Mouse (Mus musculus): ENCODE measurements around the gene Glipr2. TPM values are rescaled to one million over a fixed set of nuclear protein-coding genes. Genes with fewer than 3 reads are reported as not detected.

Gene Glipr2
- total RNA-seq, 1 experiment from 2014 or later: 16.3 TPM

GRCm38 (mm10) chr4:43969373-43969772 is 12.2 kb downstream of the Glipr2 start:
- ATAC-seq (replicated peaks; ENCODE audit: low read depth, poor library complexity, severe bottlenecking): no peak

- no peak for ATAC-seq (replicated peaks; ENCODE audit: low read depth, poor library complexity, severe bottlenecking)
These were observed 13.5 kb downstream of the Glipr2 start for GRCm38 (mm10) chr4:43970393-43971330.

- 0 out of 2 replicates have a peak, but pooled peaks have one; percentile 3 for ATAC-seq (replicated peaks; ENCODE audit: low read depth, poor library complexity, severe bottlenecking)
These were observed 14.4 kb downstream of the Glipr2 start for GRCm38 (mm10) chr4:43971541-43972136.

GRCm38 (mm10) chr4:43972137-43972591 is 15.0 kb downstream of the Glipr2 start:
- ATAC-seq (replicated peaks; ENCODE audit: low read depth, poor library complexity, severe bottlenecking): peak; percentile 79

GRCm38 (mm10) chr4:43973526-43973981 is 16.4 kb downstream of the Glipr2 start:
- ATAC-seq (replicated peaks; ENCODE audit: low read depth, poor library complexity, severe bottlenecking): peak; percentile 68

- peak; percentile 37 for ATAC-seq (replicated peaks; ENCODE audit: low read depth, poor library complexity, severe bottlenecking)
These were observed 17.9 kb downstream of the Glipr2 start for GRCm38 (mm10) chr4:43974914-43975616.

- no peak for ATAC-seq (replicated peaks; ENCODE audit: low read depth, poor library complexity, severe bottlenecking)
These were observed 19.1 kb downstream of the Glipr2 start for GRCm38 (mm10) chr4:43976223-43976740.

GRCm38 (mm10) chr4:43978521-43979443 is 21.6 kb downstream of the Glipr2 start:
- ATAC-seq (replicated peaks; ENCODE audit: low read depth, poor library complexity, severe bottlenecking): no peak

GRCm38 (mm10) chr4:43979746-43980145 is 22.5 kb downstream of the Glipr2 start:
- no peak for ATAC-seq (replicated peaks; ENCODE audit: low read depth, poor library complexity, severe bottlenecking)

- no peak for ATAC-seq (replicated peaks; ENCODE audit: low read depth, poor library complexity, severe bottlenecking)
These were observed 23.0 kb downstream of the Glipr2 start for GRCm38 (mm10) chr4:43980236-43980635.

- ATAC-seq (replicated peaks; ENCODE audit: low read depth, poor library complexity, severe bottlenecking): no peak
These were observed 23.6 kb downstream of the Glipr2 start for GRCm38 (mm10) chr4:43980846-43981245.

- no peak for ATAC-seq (replicated peaks; ENCODE audit: low read depth, poor library complexity, severe bottlenecking)
These were observed 24.1 kb downstream of the Glipr2 start for GRCm38 (mm10) chr4:43981251-43981650.

GRCm38 (mm10) chr4:43982053-43982732 is 25.0 kb downstream of the Glipr2 start:
- ATAC-seq (replicated peaks; ENCODE audit: low read depth, poor library complexity, severe bottlenecking): peak; percentile 95

GRCm38 (mm10) chr4:43983181-43983580 is 26.0 kb downstream of the Glipr2 start, which contains the start of gene Ccin:
Ccin (plus strand) TSS chr4:43983483.
- no peak for ATAC-seq (replicated peaks; ENCODE audit: low read depth, poor library complexity, severe bottlenecking)

- ATAC-seq (replicated peaks; ENCODE audit: low read depth, poor library complexity, severe bottlenecking): no peak
These were observed 26.6 kb downstream of the Glipr2 start for GRCm38 (mm10) chr4:43983756-43984155.

- no peak for ATAC-seq (replicated peaks; ENCODE audit: low read depth, poor library complexity, severe bottlenecking)
These were observed 27.1 kb downstream of the Glipr2 start for GRCm38 (mm10) chr4:43984326-43984725.

- ATAC-seq (replicated peaks; ENCODE audit: low read depth, poor library complexity, severe bottlenecking): no peak
These were observed 31.8 kb downstream of the Glipr2 start for GRCm38 (mm10) chr4:43988976-43989375.

- ATAC-seq (replicated peaks; ENCODE audit: low read depth, poor library complexity, severe bottlenecking): no peak
These were observed 35.9 kb downstream of the Glipr2 start for GRCm38 (mm10) chr4:43993072-43993471.

GRCm38 (mm10) chr4:43994342-43994741 is 37.1 kb downstream of the Glipr2 start:
- ATAC-seq (replicated peaks; ENCODE audit: low read depth, poor library complexity, severe bottlenecking): no peak
